Mouse (Mus musculus) forebrain, embryonic 11.5 days (tissue): ENCODE data around the gene Klf7. TPM values are rescaled to one million over a fixed set of nuclear protein-coding genes. Genes with fewer than 3 reads are reported as not detected.

Experiments
- ATAC-seq: fragments of 200-750 bp; cut with Nextera tagmentation; replicated peaks from 2 replicates; pipeline ENCODE4 v1.8.0; 2017; ENCODE audit warnings: moderate TSS enrichment; ENCODE audit not compliant: low FRiP score
- DNase-seq: peaks from one replicate; pipeline ENCODE4 v3.0.0-alpha.2; 2017; ENCODE audit warnings: low spot score
- H3K27ac ChIP-seq: fragments of 300-500 bp; sonication (generic); 2 replicates; pipeline ENCODE4 v1.5.1; 2014; ENCODE audit warnings: low read depth, low read length
- H3K27me3 ChIP-seq: fragments of 300-500 bp; sonication (generic); 2 replicates; pipeline ENCODE4 v1.6.1; 2014; ENCODE audit warnings: mild to moderate bottlenecking, low read length, mixed read lengths; ENCODE audit not compliant: control insufficient read depth, insufficient read depth
- H3K36me3 ChIP-seq: fragments of 300-500 bp; sonication (generic); 2 replicates; pipeline ENCODE4 v1.6.1; 2014; ENCODE audit warnings: mild to moderate bottlenecking, low read length, moderate library complexity, mixed read lengths; ENCODE audit not compliant: control insufficient read depth, insufficient read depth
- H3K4me1 ChIP-seq: fragments of 300-500 bp; sonication (generic); replicated peaks from 2 replicates; pipeline ENCODE4 v1.6.1; 2014; ENCODE audit warnings: low read length, mixed read lengths; ENCODE audit not compliant: control insufficient read depth, insufficient read depth
- H3K4me2 ChIP-seq: fragments of 300-500 bp; sonication (generic); 2 replicates; pipeline ENCODE4 v1.6.1; 2014; ENCODE audit warnings: low read depth, mild to moderate bottlenecking, low read length, moderate library complexity, mixed read lengths; ENCODE audit not compliant: severe bottlenecking
- H3K4me3 ChIP-seq: fragments of 300-500 bp; sonication (generic); 2 replicates; pipeline ENCODE4 v1.5.1; 2014; ENCODE audit warnings: low read depth, low read length
- H3K9ac ChIP-seq: fragments of 300-500 bp; sonication (generic); 2 replicates; pipeline ENCODE4 v1.6.1; 2014; ENCODE audit warnings: low read length
- H3K9me3 ChIP-seq: fragments of 300-500 bp; sonication (generic); 2 replicates; pipeline ENCODE4 v1.6.1; 2016; ENCODE audit warnings: low read length, mixed read lengths; ENCODE audit not compliant: control insufficient read depth
- WGBS: fragments of 180-500 bp; shearing (Covaris S2); extraction: QIAGEN DNeasy Blood & Tissue Kit; methylation state at CpG from one replicate; pipeline ENCODE4 v1.1.7; 2014; 5-methylcytosine and 5-hydroxymethylcytosine counted together
- polyA plus RNA-seq: library from polyadenylated mRNA; unstranded; fragments of >200 nt; fragmentation: Nextera tagmentation; extraction: Ambion mirVana; gene quantifications from 2 replicates; pipeline ENCODE4 v1.2.1, GENCODE M21; 2014

The Klf7 gene
- polyA plus RNA-seq, 1 experiment from 2014 or later, result 24.8 TPM

DNA sequence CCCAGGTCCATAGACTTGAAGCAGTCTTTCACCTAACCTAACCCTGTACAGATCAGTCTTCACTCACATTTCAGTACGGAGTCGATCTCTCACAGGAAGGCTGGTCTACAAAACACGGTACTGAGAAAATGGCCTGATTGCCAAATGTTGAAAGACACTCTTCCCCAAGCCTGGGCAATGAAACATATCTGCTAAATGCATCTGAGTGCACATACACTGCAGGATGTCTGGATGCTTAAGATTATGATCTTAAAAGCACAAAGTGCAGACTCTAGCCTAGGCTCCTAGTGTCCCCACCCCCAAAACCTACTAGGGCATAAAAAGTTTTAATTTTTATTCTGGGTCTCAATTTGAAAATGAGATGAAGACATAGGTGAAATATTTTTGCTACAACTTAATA, 37.4 kb downstream of the Klf7 start:
- DNase-seq (no peak), ATAC-seq (no peak)
- H3K27me3 ChIP-seq, result no peaks in the 10 kb centered on the region
- H3K4me3 ChIP-seq, result no peak overlapping the region
- peaks cover 5% of the 10 kb centered on the region; the same call in 1 of the 2 replicates for H3K4me1 ChIP-seq
- no peak overlapping the region for H3K4me2 ChIP-seq
- H3K27ac ChIP-seq, result no peak overlapping the region
- no peaks in the 10 kb centered on the region for H3K9me3 ChIP-seq
- 85% methylated on average over 3 of the region's 3 CpGs for WGBS
- H3K9ac ChIP-seq, result no peak overlapping the region
- H3K36me3 ChIP-seq, result no peaks in the 10 kb centered on the region

DNA sequence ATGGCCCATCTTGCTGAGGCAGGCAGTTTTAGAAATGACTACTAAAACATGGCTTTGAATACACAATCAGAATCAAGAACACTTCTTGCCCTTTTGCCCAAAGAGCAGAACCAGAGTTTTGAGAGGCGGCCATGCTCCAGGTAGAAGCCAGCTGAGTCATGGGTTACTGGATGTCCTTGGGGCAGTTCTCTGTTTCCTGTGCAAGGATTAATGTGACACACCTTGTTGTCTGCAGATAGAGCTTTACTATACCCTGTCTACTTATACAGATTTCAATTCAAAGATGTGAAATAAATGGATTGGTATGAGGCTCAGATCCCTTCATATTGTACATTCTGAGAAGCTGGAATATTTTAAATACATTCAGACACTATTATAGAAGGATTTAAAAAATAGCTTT, 40.3 kb downstream of the Klf7 start:
- H3K36me3 ChIP-seq, result no peaks in the 10 kb centered on the region
- H3K4me3 ChIP-seq, result no peak overlapping the region
- ATAC-seq (no peak), DNase-seq (no peak)
- H3K9ac ChIP-seq, result no peak overlapping the region
- H3K27me3 ChIP-seq, result no peaks in the 10 kb centered on the region
- no peaks in the 10 kb centered on the region for H3K9me3 ChIP-seq
- WGBS, result 86% methylated on average over 1 of the region's 1 CpGs
- no peak overlapping the region for H3K4me2 ChIP-seq
- H3K4me1 ChIP-seq, result no peaks in the 10 kb centered on the region
- no peak overlapping the region for H3K27ac ChIP-seq

DNA sequence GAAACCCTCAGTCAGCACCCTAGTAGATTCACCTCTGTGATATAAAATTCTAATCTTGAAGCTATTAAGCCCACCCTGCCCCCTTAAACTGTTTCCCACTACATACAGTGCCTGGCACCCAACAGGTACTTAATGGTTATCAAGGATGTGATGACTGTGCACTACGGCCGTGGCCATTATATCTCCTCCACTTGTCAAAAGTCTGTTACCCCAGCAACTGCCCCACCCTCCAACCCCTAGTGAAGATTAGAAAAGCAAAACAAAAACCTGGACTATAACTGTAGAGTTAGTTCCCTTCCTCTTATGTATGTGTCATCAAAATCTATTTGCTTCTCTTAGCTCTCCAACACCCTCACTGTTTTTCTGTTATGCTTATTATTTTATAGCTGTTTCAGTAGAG, 40.9 kb downstream of the Klf7 start:
- H3K4me3 ChIP-seq, result no peak overlapping the region
- WGBS, result 64% methylated on average over 2 of the region's 2 CpGs
- ATAC-seq, result no peak
- H3K9ac ChIP-seq, result no peak overlapping the region
- no peaks in the 10 kb centered on the region for H3K9me3 ChIP-seq
- no peaks in the 10 kb centered on the region for H3K4me1 ChIP-seq
- no peak for DNase-seq
- H3K27ac ChIP-seq, result no peak overlapping the region
- H3K27me3 ChIP-seq, result no peaks in the 10 kb centered on the region
- H3K4me2 ChIP-seq, result no peak overlapping the region
- H3K36me3 ChIP-seq, result no peaks in the 10 kb centered on the region

DNA sequence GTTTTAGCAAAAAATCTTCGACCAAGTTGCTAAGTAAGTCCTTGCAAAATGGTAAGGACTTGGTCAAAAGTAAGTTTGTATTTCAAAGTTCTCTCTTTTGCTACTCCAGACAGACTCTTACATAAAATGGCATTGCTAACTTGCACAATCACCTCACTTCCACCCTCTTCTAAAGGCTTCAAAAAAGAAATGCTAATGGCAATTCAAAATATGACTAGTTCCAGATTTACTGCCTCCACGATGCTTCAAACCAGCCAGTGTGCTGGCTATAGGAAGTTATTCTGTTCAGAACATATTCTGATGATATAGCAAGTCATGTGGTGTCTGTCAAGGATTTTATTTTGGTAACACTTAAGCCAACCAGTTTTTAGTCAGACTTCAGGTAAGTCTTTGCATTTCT, 41.8 kb downstream of the Klf7 start:
- ATAC-seq, result no peak
- WGBS, result 85% methylated on average over 2 of the region's 2 CpGs
- H3K4me3 ChIP-seq, result no peak overlapping the region
- no peaks in the 10 kb centered on the region for H3K27me3 ChIP-seq
- no peaks in the 10 kb centered on the region for H3K9me3 ChIP-seq
- no peaks in the 10 kb centered on the region for H3K4me1 ChIP-seq
- H3K4me2 ChIP-seq, result no peak overlapping the region
- H3K27ac ChIP-seq, result no peak overlapping the region
- no peak for DNase-seq
- H3K9ac ChIP-seq, result no peak overlapping the region
- no peaks in the 10 kb centered on the region for H3K36me3 ChIP-seq

DNA sequence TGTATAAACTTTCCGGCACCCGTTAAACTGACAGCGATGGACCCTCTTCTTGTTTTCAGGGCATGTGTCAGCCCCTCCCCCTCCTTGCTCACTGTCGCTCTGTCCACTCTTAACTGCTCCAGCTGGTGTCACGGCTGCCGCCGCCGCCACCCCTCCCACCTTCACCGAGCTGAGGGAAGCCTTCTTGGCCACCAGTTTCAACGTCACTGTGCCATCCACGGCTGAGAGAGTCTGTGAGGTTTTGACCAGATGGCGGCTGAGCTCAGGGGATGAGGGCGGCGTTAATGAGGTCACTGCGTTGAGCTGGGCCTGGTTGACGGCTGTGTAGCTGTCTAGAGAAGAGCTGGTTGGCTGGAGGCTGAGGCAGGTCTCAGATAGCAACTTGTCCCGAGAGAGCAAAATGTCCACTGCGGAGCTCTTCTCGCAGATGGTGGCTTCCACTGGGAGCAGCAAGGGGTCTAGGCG, 43.3 kb downstream of the Klf7 start:
- H3K9me3 ChIP-seq, result no peaks in the 10 kb centered on the region
- peak; percentile 53 for DNase-seq
- H3K36me3 ChIP-seq, result no peaks in the 10 kb centered on the region
- no peak overlapping the region for H3K9ac ChIP-seq
- no peaks in the 10 kb centered on the region for H3K27me3 ChIP-seq
- H3K4me1 ChIP-seq, result no peaks in the 10 kb centered on the region
- H3K27ac ChIP-seq, result no peak overlapping the region
- H3K4me3 ChIP-seq, result no peak overlapping the region
- WGBS, result 92% methylated on average over 20 of the region's 20 CpGs
- H3K4me2 ChIP-seq, result no peak overlapping the region
- no peak for ATAC-seq

DNA sequence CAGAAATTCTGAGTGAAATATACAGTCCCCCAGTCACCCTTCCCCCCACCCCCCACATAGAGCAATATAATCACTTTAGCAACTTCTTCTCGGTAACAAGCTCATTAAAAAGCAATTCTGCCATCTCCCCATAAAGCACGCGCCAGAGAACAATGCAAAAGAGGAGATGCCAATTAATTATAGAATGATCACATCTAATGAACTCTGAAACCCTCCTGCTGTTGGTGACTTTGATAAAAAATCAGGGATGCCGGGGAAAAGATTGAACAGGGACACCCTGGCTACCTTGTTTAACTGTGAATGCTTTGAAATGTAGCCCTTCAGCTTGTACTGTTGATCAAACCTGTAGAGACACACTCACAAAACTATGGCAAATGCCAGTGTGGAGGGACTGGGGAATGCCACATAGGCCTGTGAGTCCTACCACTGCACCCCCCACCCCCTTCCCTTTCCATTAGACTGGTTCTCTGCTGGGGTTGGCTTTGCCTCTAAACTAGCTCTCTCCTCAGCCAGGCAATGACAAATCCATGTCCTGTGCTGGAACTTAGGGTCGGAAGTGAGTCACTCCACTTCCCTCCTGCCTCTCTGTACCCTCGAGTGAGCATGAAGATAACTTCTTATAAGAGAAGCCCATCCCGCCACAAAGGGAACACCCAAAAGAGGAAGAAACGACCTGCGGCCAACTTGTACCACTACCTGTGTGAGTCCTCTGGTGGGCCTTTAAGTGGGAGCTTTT, 43.9 kb downstream of the Klf7 start:
- peak; percentile 51 for DNase-seq
- no peaks in the 10 kb centered on the region for H3K36me3 ChIP-seq

DNA sequence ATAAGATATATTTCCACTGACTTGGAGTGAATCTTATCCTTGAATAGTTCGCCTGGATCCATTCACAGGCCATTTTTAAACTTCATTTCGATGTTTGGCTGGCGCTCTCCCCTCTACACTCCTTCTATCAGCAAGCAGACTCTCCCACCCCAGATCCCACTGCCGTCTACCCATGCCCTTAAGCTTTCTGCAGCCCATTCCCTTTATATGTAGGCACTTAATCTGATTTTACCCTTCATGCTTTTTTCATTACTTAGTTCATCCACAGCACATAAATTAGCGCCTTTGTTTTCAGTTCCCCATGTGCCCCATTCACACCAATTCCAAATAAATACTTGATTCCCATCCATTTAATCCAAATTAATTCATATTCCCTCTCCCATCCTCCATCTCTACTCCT, 48.0 kb downstream of the Klf7 start:
- Histone ChIP-seq H3K36me3 (no peaks in the 10 kb centered on the region), H3K27me3 (no peaks in the 10 kb centered on the region), H3K4me1 (no peaks in the 10 kb centered on the region), H3K4me3 (no peak overlapping the region), H3K9ac (no peak overlapping the region), H3K9me3 (no peaks in the 10 kb centered on the region), H3K4me2 (no peak overlapping the region), H3K27ac (no peak overlapping the region)
- DNase-seq (no peak), ATAC-seq (no peak)
- WGBS, result 83% methylated on average over 5 of the region's 5 CpGs

More for the DNA sequence above, 43.9 kb downstream of the Klf7 start:
- no peaks in the 10 kb centered on the region for H3K4me1 ChIP-seq
- no peaks in the 10 kb centered on the region for H3K9me3 ChIP-seq
- H3K4me3 ChIP-seq, result no peak overlapping the region
- H3K9ac ChIP-seq, result no peak overlapping the region
- WGBS, result 76% methylated on average over 9 of the region's 9 CpGs
- H3K4me2 ChIP-seq, result no peak overlapping the region
- no peaks in the 10 kb centered on the region for H3K27me3 ChIP-seq
- no peak overlapping the region for H3K27ac ChIP-seq
- ATAC-seq, result peak; percentile 30; the same call in 1 of the 2 replicates

DNA sequence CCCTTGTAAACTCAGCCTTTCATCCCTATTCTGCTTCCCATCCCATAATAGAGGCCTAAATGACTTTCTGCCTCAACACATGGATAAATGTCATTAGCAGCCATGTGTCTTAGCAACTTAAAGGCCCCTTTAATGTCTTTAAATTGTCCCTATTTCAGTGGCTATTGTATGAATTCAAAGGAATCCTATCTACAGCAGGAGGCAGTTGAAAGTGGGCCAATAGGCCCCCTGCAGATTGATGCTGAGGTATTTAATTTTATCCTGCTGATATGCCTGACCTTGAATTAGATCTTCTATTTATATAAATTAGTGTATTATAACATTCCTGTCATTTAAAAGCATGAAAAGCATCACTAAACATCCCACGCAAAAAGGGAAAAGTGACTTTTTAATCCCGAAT, 51.1 kb downstream of the Klf7 start:
- WGBS, result 64% methylated on average over 2 of the region's 2 CpGs
- H3K4me3 ChIP-seq, result no peak overlapping the region
- H3K9me3 ChIP-seq, result no peaks in the 10 kb centered on the region
- no peak overlapping the region for H3K4me2 ChIP-seq
- DNase-seq, result no peak
- peaks cover 10% of the 10 kb centered on the region for H3K4me1 ChIP-seq
- H3K36me3 ChIP-seq, result no peaks in the 10 kb centered on the region
- no peaks in the 10 kb centered on the region for H3K27me3 ChIP-seq
- H3K9ac ChIP-seq, result no peak overlapping the region
- H3K27ac ChIP-seq, result no peak overlapping the region
- no peak for ATAC-seq
